Mouse (Mus musculus): ENCODE measurements around the gene Gm20388. TPM values are rescaled to one million over a fixed set of nuclear protein-coding genes. Genes with fewer than 3 reads are reported as not detected.

Gene Gm20388
- polyA plus RNA-seq, 1 experiment from 2014 or later: not detected

DNA sequence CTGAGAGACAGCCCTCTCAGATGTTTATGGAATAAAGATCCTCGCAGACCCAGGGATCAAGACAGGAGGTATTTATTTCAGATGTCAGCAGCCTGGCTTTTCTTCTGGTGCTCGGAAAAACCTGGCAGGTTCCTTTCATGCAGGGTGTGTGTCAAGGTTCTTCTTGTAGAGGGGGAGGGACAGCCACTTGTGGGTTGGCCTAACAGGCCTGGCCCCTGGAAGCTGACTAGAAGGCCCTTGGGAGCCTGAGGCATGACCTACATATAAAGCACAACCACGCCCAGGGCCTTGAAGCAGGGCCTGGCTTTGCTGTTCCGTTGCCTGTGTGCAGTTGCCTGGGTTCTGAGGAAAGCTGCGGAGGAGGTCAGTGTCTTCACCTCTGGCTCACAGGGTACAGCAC, 774.5 kb downstream of the Gm20388 start:
- no peak overlapping the region for H3K4me2 ChIP-seq (replicated peaks; ENCODE audit: low read depth, low read length)
- peaks cover 5% of the 10 kb centered on the region; the same call in 1 of the 2 replicates for H3K4me1 ChIP-seq (ENCODE audit: control insufficient read depth, insufficient read depth, low read length)
- H3K4me3 ChIP-seq (ENCODE audit: low read length): no peak overlapping the region
- 0 out of 2 replicates have a peak, but pooled peaks cover 5% of the 10 kb centered on the region for H3K27me3 ChIP-seq (ENCODE audit: control insufficient read depth, insufficient read depth, low read length)
- no peak overlapping the region for H3K9ac ChIP-seq (ENCODE audit: low read depth, low read length)
- H3K9me3 ChIP-seq (ENCODE audit: control insufficient read depth, low read length): no peaks in the 10 kb centered on the region
- WGBS: 65% methylated on average over 5 of the region's 5 CpGs
- H3K27ac ChIP-seq (ENCODE audit: low read depth, low read length): no peak overlapping the region
- ATAC-seq (ENCODE audit: low FRiP score, low TSS enrichment): no peak
- no peaks in the 10 kb centered on the region for H3K36me3 ChIP-seq (ENCODE audit: control insufficient read depth, insufficient read depth, low read length)

DNA sequence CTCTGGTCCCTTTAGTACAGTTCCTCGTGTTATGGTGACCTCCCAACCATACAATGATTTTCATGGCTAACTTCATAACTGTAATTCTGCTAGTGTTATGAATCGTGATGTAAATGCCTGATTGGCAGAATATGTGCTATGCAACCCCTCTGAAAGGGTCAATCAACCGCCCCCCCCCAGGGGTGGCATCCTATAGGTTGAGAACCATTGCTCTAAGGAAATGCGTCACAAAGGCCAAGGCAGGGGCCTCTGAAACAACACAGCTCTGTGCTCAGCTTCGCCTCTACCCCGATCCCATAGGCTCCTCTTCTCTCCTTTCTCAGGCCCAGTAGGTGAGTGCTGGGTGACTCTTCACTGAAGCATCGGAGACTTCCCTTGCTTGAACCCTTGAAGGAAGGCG, 775.0 kb downstream of the Gm20388 start:
- Histone ChIP-seq H3K36me3 (ENCODE audit: control insufficient read depth, insufficient read depth, low read length) (no peaks in the 10 kb centered on the region), H3K9ac (ENCODE audit: low read depth, low read length) (no peak overlapping the region), H3K4me2 (replicated peaks; ENCODE audit: low read depth, low read length) (no peak overlapping the region), H3K27ac (ENCODE audit: low read depth, low read length) (no peak overlapping the region), H3K4me1 (ENCODE audit: control insufficient read depth, insufficient read depth, low read length) (peaks cover 5% of the 10 kb centered on the region; the same call in 1 of the 2 replicates), H3K9me3 (ENCODE audit: control insufficient read depth, low read length) (no peaks in the 10 kb centered on the region), H3K27me3 (ENCODE audit: control insufficient read depth, insufficient read depth, low read length) (0 out of 2 replicates have a peak, but pooled peaks cover 5% of the 10 kb centered on the region), H3K4me3 (ENCODE audit: low read length) (no peak overlapping the region)
- no peak for ATAC-seq (ENCODE audit: low FRiP score, low TSS enrichment)
- WGBS: 89% methylated on average over 8 of the region's 8 CpGs

DNA sequence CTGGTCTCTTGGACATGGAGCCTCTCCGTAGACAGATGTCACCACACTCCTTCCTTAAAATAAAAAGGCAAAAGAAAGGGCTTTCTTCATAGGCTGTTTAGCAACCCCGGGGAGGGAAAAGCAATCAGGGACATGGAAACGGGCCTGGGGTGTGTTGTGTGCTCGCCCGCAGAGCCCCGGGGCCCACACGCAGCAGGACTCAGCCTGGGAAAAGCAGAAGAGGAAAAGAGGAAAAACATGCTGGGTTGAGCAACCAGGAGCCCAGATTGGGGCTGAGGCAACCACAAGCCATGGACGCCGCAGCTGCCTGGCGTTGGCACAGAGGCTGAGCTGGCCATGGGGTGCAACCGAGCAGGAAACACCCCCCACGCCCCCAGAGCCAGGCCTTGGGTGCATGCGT, 775.4 kb downstream of the Gm20388 start:
- no peak overlapping the region for H3K27ac ChIP-seq (ENCODE audit: low read depth, low read length)
- 86% methylated on average over 13 of the region's 13 CpGs for WGBS
- ATAC-seq (ENCODE audit: low FRiP score, low TSS enrichment): no peak

DNA sequence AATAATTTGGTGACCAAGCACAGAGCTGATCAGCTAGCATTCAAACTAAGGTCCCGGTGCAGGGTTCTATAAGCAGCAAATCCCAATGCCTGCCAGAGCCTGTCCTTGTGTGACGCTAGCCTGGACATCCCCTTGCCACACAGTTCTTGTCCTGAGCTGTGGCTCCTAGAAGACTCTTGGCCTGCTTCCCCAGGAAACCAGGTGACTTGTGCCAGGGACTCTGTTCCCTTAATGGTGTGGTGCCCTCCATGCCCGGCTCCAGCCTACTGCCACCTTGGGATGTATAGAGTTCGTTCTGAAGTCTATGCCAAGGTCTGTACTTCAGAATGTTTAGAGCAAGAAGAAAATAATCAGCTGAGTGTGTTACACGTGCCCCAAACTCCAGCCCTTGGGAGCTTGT, 775.9 kb downstream of the Gm20388 start:
- WGBS: 88% methylated on average over 5 of the region's 5 CpGs
- Histone ChIP-seq H3K4me2 (replicated peaks; ENCODE audit: low read depth, low read length) (no peak overlapping the region), H3K27me3 (ENCODE audit: control insufficient read depth, insufficient read depth, low read length) (0 out of 2 replicates have a peak, but pooled peaks cover 5% of the 10 kb centered on the region), H3K36me3 (ENCODE audit: control insufficient read depth, insufficient read depth, low read length) (no peaks in the 10 kb centered on the region), H3K9me3 (ENCODE audit: control insufficient read depth, low read length) (no peaks in the 10 kb centered on the region), H3K9ac (ENCODE audit: low read depth, low read length) (no peak overlapping the region), H3K27ac (ENCODE audit: low read depth, low read length) (no peak overlapping the region), H3K4me1 (ENCODE audit: control insufficient read depth, insufficient read depth, low read length) (peaks cover 5% of the 10 kb centered on the region; the same call in 1 of the 2 replicates), H3K4me3 (ENCODE audit: low read length) (no peak overlapping the region)
- no peak for ATAC-seq (ENCODE audit: low FRiP score, low TSS enrichment)

More for the DNA sequence above, 775.4 kb downstream of the Gm20388 start:
- Histone ChIP-seq H3K27me3 (ENCODE audit: control insufficient read depth, insufficient read depth, low read length) (0 out of 2 replicates have a peak, but pooled peaks cover 5% of the 10 kb centered on the region), H3K4me2 (replicated peaks; ENCODE audit: low read depth, low read length) (no peak overlapping the region), H3K4me3 (ENCODE audit: low read length) (no peak overlapping the region), H3K4me1 (ENCODE audit: control insufficient read depth, insufficient read depth, low read length) (peaks cover 5% of the 10 kb centered on the region; the same call in 1 of the 2 replicates), H3K36me3 (ENCODE audit: control insufficient read depth, insufficient read depth, low read length) (no peaks in the 10 kb centered on the region), H3K9ac (ENCODE audit: low read depth, low read length) (no peak overlapping the region), H3K9me3 (ENCODE audit: control insufficient read depth, low read length) (no peaks in the 10 kb centered on the region)

DNA sequence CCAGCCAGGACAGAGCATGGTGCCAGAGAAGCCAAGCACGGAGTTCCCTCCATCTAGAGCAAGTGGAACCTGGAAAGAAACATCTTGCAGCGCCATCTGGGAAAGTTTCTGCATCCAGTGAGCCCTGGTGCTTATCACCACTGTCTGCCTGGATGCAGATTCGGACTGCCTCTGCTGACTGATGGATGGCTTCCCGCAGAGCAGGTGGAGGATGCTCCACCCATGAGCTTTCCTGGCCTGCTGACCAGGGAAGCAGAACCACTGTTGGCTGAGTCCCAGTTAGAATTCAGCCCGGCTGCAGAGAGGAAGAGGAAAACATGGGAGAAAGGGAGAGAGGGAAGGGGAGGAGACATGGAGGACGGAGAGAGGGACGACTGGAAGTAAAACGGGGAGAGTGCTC, 777.1 kb downstream of the Gm20388 start:
- Histone ChIP-seq H3K27me3 (ENCODE audit: control insufficient read depth, insufficient read depth, low read length) (0 out of 2 replicates have a peak, but pooled peaks cover 5% of the 10 kb centered on the region), H3K36me3 (ENCODE audit: control insufficient read depth, insufficient read depth, low read length) (no peaks in the 10 kb centered on the region), H3K27ac (ENCODE audit: low read depth, low read length) (no peak overlapping the region), H3K9me3 (ENCODE audit: control insufficient read depth, low read length) (no peaks in the 10 kb centered on the region), H3K4me3 (ENCODE audit: low read length) (no peak overlapping the region), H3K4me2 (replicated peaks; ENCODE audit: low read depth, low read length) (no peak overlapping the region), H3K4me1 (ENCODE audit: control insufficient read depth, insufficient read depth, low read length) (peaks cover 6% of the 10 kb centered on the region; the same call in 1 of the 2 replicates), H3K9ac (ENCODE audit: low read depth, low read length) (no peak overlapping the region)
- WGBS: 63% methylated on average over 8 of the region's 8 CpGs
- ATAC-seq (ENCODE audit: low FRiP score, low TSS enrichment): no peak

DNA sequence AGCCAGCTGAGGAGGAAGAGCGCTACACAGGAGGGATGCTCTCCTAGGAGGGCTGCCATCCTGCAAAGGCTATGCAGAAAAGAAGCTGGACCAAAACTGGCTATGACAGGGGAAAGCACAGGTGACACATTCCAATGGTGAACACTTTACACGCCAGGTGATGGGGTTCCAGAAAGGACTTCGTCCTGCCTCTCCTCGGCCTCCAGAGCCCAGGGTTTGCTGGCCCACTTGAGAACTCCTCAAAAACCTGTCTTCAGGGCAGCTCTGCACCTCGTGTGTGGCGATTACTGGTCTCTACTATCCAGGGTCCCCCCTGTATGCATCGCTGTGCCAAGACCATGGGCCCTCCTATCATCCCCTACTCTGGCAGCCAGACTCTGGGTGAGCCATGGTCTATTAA, 777.9 kb downstream of the Gm20388 start:
- no peak overlapping the region for H3K4me3 ChIP-seq (ENCODE audit: low read length)
- H3K27me3 ChIP-seq (ENCODE audit: control insufficient read depth, insufficient read depth, low read length): 0 out of 2 replicates have a peak, but pooled peaks cover 5% of the 10 kb centered on the region
- no peak overlapping the region for H3K9ac ChIP-seq (ENCODE audit: low read depth, low read length)
- H3K4me1 ChIP-seq (ENCODE audit: control insufficient read depth, insufficient read depth, low read length): peaks cover 9% of the 10 kb centered on the region; the same call in 1 of the 2 replicates
- 86% methylated on average over 7 of the region's 7 CpGs for WGBS
- H3K36me3 ChIP-seq (ENCODE audit: control insufficient read depth, insufficient read depth, low read length): no peaks in the 10 kb centered on the region
- no peaks in the 10 kb centered on the region for H3K9me3 ChIP-seq (ENCODE audit: control insufficient read depth, low read length)
- ATAC-seq (ENCODE audit: low FRiP score, low TSS enrichment): no peak
- no peak overlapping the region for H3K4me2 ChIP-seq (replicated peaks; ENCODE audit: low read depth, low read length)
- no peak overlapping the region for H3K27ac ChIP-seq (ENCODE audit: low read depth, low read length)

DNA sequence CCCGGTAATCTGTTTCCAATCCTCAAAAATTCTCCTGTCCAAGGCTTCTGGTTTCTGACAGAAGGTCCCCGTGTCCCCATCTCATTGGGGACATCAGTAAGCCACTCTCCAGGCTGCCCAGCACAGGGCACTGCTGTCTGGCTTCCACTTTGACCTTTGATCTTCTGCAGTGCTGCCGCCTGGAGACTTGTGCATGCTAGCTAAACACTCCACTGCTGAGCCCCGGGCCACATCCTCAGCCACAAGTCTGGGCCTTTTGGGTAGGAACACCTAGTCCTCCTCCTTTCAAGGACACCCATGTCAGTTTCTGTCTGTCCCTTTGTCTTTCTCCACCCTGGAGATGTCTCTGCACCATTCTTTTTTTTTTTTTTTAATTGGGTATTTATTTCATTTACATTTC, 782.3 kb downstream of the Gm20388 start:
- H3K4me2 ChIP-seq (replicated peaks; ENCODE audit: low read depth, low read length): no peak overlapping the region
- H3K4me3 ChIP-seq (ENCODE audit: low read length): no peak overlapping the region
- H3K27me3 ChIP-seq (ENCODE audit: control insufficient read depth, insufficient read depth, low read length): no peaks in the 10 kb centered on the region
- H3K36me3 ChIP-seq (ENCODE audit: control insufficient read depth, insufficient read depth, low read length): no peaks in the 10 kb centered on the region
- 59% methylated on average over 4 of the region's 4 CpGs for WGBS
- no peak for ATAC-seq (ENCODE audit: low FRiP score, low TSS enrichment)
- no peaks in the 10 kb centered on the region for H3K9me3 ChIP-seq (ENCODE audit: control insufficient read depth, low read length)
- no peak overlapping the region for H3K9ac ChIP-seq (ENCODE audit: low read depth, low read length)
- H3K27ac ChIP-seq (ENCODE audit: low read depth, low read length): no peak overlapping the region
- peaks cover 24% of the 10 kb centered on the region for H3K4me1 ChIP-seq (ENCODE audit: control insufficient read depth, insufficient read depth, low read length)

DNA sequence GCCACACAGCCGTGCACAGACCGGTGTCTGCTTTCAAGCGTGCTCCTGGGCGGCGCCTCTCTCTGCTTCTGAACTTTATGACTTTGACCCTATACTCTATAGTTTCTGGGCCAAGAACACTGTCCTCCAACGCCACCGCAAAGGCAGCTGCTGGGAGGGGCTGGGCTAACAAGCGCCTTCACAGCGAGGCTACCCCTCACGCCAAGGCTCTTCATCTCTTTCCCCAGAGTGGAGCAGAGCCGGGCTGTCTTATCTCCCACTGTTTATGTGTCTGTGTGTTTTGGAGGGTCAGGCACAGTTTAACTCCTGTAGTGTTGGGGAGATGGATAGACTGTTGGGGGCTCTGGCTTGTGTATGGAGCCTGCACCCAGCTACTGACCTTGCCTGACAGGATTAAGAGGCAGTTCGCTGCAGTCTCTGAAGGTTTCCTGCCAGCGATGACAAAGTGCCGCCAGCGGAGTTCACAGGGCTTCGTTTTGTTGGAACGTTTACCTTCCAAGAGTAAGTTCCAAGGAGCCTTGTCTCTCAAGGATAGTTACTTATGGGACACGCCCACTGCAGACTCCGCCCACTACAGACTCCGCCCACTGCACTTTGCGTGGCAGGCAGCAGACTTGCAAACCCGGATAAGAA, 783.3 kb downstream of the Gm20388 start:
- WGBS: 15% methylated on average over 22 of the region's 22 CpGs
- Histone ChIP-seq H3K27me3 (ENCODE audit: control insufficient read depth, insufficient read depth, low read length) (no peaks in the 10 kb centered on the region), H3K9ac (ENCODE audit: low read depth, low read length) (no peak overlapping the region), H3K36me3 (ENCODE audit: control insufficient read depth, insufficient read depth, low read length) (no peaks in the 10 kb centered on the region), H3K27ac (ENCODE audit: low read depth, low read length) (peak overlapping the region; percentile 71), H3K9me3 (ENCODE audit: control insufficient read depth, low read length) (no peaks in the 10 kb centered on the region), H3K4me2 (replicated peaks; ENCODE audit: low read depth, low read length) (no peak overlapping the region; the same call in 1 of the 2 replicates), H3K4me3 (ENCODE audit: low read length) (no peak overlapping the region), H3K4me1 (ENCODE audit: control insufficient read depth, insufficient read depth, low read length) (peaks cover 24% of the 10 kb centered on the region)
- ATAC-seq (ENCODE audit: low FRiP score, low TSS enrichment): peak; percentile 71

DNA sequence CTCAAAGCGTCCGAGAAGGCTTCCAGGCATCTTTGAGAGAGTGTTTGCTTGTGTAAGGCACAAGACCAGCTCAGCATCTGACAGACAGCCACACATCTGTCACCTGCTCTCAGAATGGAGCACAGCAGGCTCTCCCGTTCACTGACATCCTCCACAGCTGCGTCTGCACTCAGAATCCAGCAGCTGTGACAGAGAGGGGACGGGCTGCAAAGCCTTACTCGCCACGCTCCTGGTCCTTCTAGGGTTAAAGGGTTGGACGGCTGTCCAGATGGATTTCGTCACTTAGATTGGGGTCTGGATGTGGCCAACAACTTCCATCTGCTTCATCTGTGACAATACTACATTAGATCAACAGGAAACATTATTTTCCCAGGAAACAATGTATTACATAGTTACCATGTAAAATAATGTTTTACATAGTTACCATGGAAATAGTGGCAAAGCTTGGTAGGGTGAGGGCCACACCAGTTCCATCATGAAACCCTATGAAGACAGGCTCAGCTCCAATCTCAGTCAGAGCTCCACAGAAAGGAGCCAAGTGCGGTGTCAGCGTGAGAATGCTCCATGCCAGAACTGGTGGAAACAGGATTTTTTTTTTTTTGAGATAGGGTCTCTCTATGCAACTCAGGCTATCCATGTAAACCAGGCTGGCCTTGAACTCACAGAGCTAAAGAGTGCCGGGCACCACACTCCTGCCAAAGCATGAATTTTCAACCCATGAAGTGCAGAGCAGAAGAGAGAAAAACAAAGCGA, 785.9 kb downstream of the Gm20388 start:
- Histone ChIP-seq H3K9me3 (ENCODE audit: control insufficient read depth, low read length) (no peaks in the 10 kb centered on the region), H3K4me2 (replicated peaks; ENCODE audit: low read depth, low read length) (no peak overlapping the region), H3K4me1 (ENCODE audit: control insufficient read depth, insufficient read depth, low read length) (peaks cover 24% of the 10 kb centered on the region), H3K9ac (ENCODE audit: low read depth, low read length) (no peak overlapping the region), H3K36me3 (ENCODE audit: control insufficient read depth, insufficient read depth, low read length) (no peaks in the 10 kb centered on the region), H3K27me3 (ENCODE audit: control insufficient read depth, insufficient read depth, low read length) (no peaks in the 10 kb centered on the region), H3K4me3 (ENCODE audit: low read length) (no peak overlapping the region), H3K27ac (ENCODE audit: low read depth, low read length) (peak overlapping the region; percentile 42; the same call in 1 of the 2 replicates)
- WGBS: 27% methylated on average over 13 of the region's 13 CpGs
- ATAC-seq (ENCODE audit: low FRiP score, low TSS enrichment): peak; percentile 25; the same call in 1 of the 2 replicates
